Mouse (Mus musculus) T-helper 1 cell (primary cell): ENCODE measurements around the gene Nktr.

Experiments
- in situ Hi-C: fragments of 300-600 bp; cut with MboI, MseI; formaldehyde crosslinking; loops from one replicate; pipeline ENCODE4 v1.15.1; 2025; ENCODE audit warnings: high pct_unique_total_duplicates

Gene Nktr

GRCm38 (mm10) chr9:121761091-121761665 is 42.2 kb downstream of the Nktr start:
- in situ Hi-C loops: no loop called here

- in situ Hi-C loops: no loop called here
Observed at GRCm38 (mm10) chr9:121761787-121762186, 42.8 kb downstream of the Nktr start.

- in situ Hi-C loops: no loop called here
Observed at GRCm38 (mm10) chr9:121762248-121762647, 43.3 kb downstream of the Nktr start.

- in situ Hi-C loops: no loop called here
Observed at GRCm38 (mm10) chr9:121762761-121763160, 43.8 kb downstream of the Nktr start.

GRCm38 (mm10) chr9:121763716-121764115 is 44.7 kb downstream of the Nktr start:
- in situ Hi-C loops: no loop called here

- in situ Hi-C loops: no loop called here
Observed at GRCm38 (mm10) chr9:121765166-121765855, 46.3 kb downstream of the Nktr start.

GRCm38 (mm10) chr9:121772412-121772811 is 53.4 kb downstream of the Nktr start:
- in situ Hi-C loops: no loop called here

GRCm38 (mm10) chr9:121775951-121776350 is 57.0 kb downstream of the Nktr start:
- in situ Hi-C loops: loop anchor here (25.0 kb wide), 2 partner anchors 289 to 911 kb away; partner anchors contain the start of gene Cck

- in situ Hi-C loops: loop anchor here (25.0 kb wide), 2 partner anchors 289 to 911 kb away; partner anchors contain the start of gene Cck
Observed at GRCm38 (mm10) chr9:121776511-121776910, 57.5 kb downstream of the Nktr start.

GRCm38 (mm10) chr9:121777484-121778065 is 58.6 kb downstream of the Nktr start, which contains the start of gene Klhl40:
TSS of gene Klhl40 (plus strand) at chr9:121777607.
- in situ Hi-C loops: loop anchor here (25.0 kb wide), 2 partner anchors 290 to 910 kb away; partner anchors contain the start of gene Cck

GRCm38 (mm10) chr9:121778066-121778624 is 59.2 kb downstream of the Nktr start:
- in situ Hi-C loops: loop anchor here (25.0 kb wide), 2 partner anchors 291 to 909 kb away; partner anchors contain the start of gene Cck

GRCm38 (mm10) chr9:121784801-121785200 is 65.8 kb downstream of the Nktr start:
- in situ Hi-C loops: loop anchor here (25.0 kb wide), 2 partner anchors 298 to 902 kb away; partner anchors contain the start of gene Cck

- in situ Hi-C loops: loop anchor here (25.0 kb wide), 2 partner anchors 298 to 902 kb away; partner anchors contain the start of gene Cck
Observed at GRCm38 (mm10) chr9:121785261-121785660, 66.3 kb downstream of the Nktr start.

- in situ Hi-C loops: loop anchor here (25.0 kb wide), 2 partner anchors 299 to 901 kb away; partner anchors contain the start of gene Cck
Observed at GRCm38 (mm10) chr9:121786359-121786758, 67.4 kb downstream of the Nktr start.

- in situ Hi-C loops: loop anchor here (25.0 kb wide), 2 partner anchors 304 to 896 kb away; partner anchors contain the start of gene Cck
Observed at GRCm38 (mm10) chr9:121791206-121791605, 72.2 kb downstream of the Nktr start.

- in situ Hi-C loops: loop anchor here (25.0 kb wide), 2 partner anchors 305 to 895 kb away; partner anchors contain the start of gene Cck
Observed at GRCm38 (mm10) chr9:121791757-121792521, 73.0 kb downstream of the Nktr start, which contains the start of gene Hhatl. TSS of gene Hhatl (minus strand) at chr9:121792507.

- in situ Hi-C loops: loop anchor here (25.0 kb wide), 2 partner anchors 308 to 892 kb away; partner anchors contain the start of gene Cck
Observed at GRCm38 (mm10) chr9:121794972-121795539, 76.1 kb downstream of the Nktr start.

GRCm38 (mm10) chr9:121797722-121798121 is 78.8 kb downstream of the Nktr start:
- in situ Hi-C loops: loop anchor here (25.0 kb wide), 2 partner anchors 310 to 890 kb away; partner anchors contain the start of gene Cck

- in situ Hi-C loops: loop anchor here (25.0 kb wide), 2 partner anchors 312 to 888 kb away; partner anchors contain the start of gene Cck
Observed at GRCm38 (mm10) chr9:121798887-121799520, 80.0 kb downstream of the Nktr start.

GRCm38 (mm10) chr9:121802747-121803146 is 83.8 kb downstream of the Nktr start:
- in situ Hi-C loops: no loop called here
